7 mouse cellular contexts compared by ENCODE assay signal in genomic region chr11:109347242-109347959, GRCm38 (mm10). TPM values are rescaled to one million over a fixed set of nuclear protein-coding genes. Genes with fewer than 3 reads are reported as not detected.
A peak's percentile ranks its signal among the peaks of the same experiment; 100 is the strongest.
DNase-seq lines count a peak whose midpoint lies in the region; ATAC-seq and TF ChIP-seq lines count a peak whose summit lies in the region.

No protein-coding gene starts in this region.

- H3K4me3 ChIP-seq in cerebellum, adult 2 months (replicated peaks; ENCODE audit: insufficient read depth, low read depth, low read length) = no peak overlapping the region
- H3K4me3 ChIP-seq in intestine, embryonic 14.5 days (ENCODE audit: low read depth, low read length) = no peak overlapping the region
- H3K4me3 ChIP-seq in midbrain, embryonic 13.5 days (replicated peaks) = no peak overlapping the region

- intact Hi-C loops in gastrocnemius, postnatal 14 days (cut with DNase I; ENCODE audit: low total_unique reads) = no loop called here
- intact Hi-C loops in left cerebral cortex, postnatal 25 days (cut with DNase I) = no loop called here

- H3K36me3 ChIP-seq in intestine, embryonic 14.5 days (ENCODE audit: control insufficient read depth, insufficient read depth, low read length) = no peaks in the 10 kb centered on the region
- no peaks in the 10 kb centered on the region for H3K36me3 ChIP-seq in midbrain, embryonic 13.5 days

- peak; percentile 28; the same call in 1 of the 2 replicates for TF ChIP-seq POLR2A in cerebellum, adult 2 months (IDR thresholded peaks at IDR 0.05; ENCODE audit: borderline replicate concordance, insufficient read depth, low read length)

- H3K4me1 ChIP-seq in cerebellum, adult 2 months (ENCODE audit: control insufficient read depth, insufficient read depth, low read length) = peaks cover 34% of the 10 kb centered on the region
- H3K4me1 ChIP-seq in intestine, embryonic 14.5 days (replicated peaks; ENCODE audit: control insufficient read depth, insufficient read depth, low read length) = peaks cover 42% of the 10 kb centered on the region
- H3K4me1 ChIP-seq in midbrain, embryonic 13.5 days (replicated peaks) = peaks cover 6% of the 10 kb centered on the region; the same call in 1 of the 2 replicates

- H3K4me2 ChIP-seq in intestine, embryonic 14.5 days (ENCODE audit: low read length) = peak overlapping the region; percentile 9
- H3K4me2 ChIP-seq in midbrain, embryonic 13.5 days (replicated peaks) = no peak overlapping the region

- no peak; the same call in 1 of the 2 replicates for ATAC-seq in intestine, embryonic 14.5 days (replicated peaks; ENCODE audit: low FRiP score, low TSS enrichment, low read depth)
- peak; percentile 69; the same call in 1 of the 2 replicates for ATAC-seq in midbrain, embryonic 13.5 days

- peak; percentile 93 for DNase-seq in adipocyte (ENCODE audit: low spot score)
- DNase-seq in cerebellum, adult 2 months = peak; percentile 92 to 94
- DNase-seq in gastrocnemius, postnatal 14 days = peak; percentile 87
- no peak for DNase-seq in intestine, embryonic 14.5 days (ENCODE audit: low spot score)
- DNase-seq in left cerebral cortex, postnatal 25 days (ENCODE audit: low spot score in 2 of 2) = peak; percentile 70 to 85
- peak; percentile 60 to 63 for DNase-seq in spleen, postnatal 36 days (ENCODE audit: low spot score in 2 of 2)

- 12% methylated on average over 10 of the region's 10 CpGs for WGBS in cerebellum, adult 2 months
- WGBS in intestine, embryonic 14.5 days = 21% methylated on average over 10 of the region's 10 CpGs
- WGBS in midbrain, embryonic 13.5 days = 76% methylated on average over 10 of the region's 10 CpGs

- no peak for TF ChIP-seq CTCF in cerebellum, adult 2 months (IDR thresholded peaks at IDR 0.05; ENCODE audit: borderline replicate concordance, insufficient read depth, low read depth, low read length)

- no peak overlapping the region for H3K9ac ChIP-seq in intestine, embryonic 14.5 days (ENCODE audit: low read length)
- H3K9ac ChIP-seq in midbrain, embryonic 13.5 days (replicated peaks) = no peak overlapping the region

- no peaks in the 10 kb centered on the region for H3K27me3 ChIP-seq in cerebellum, adult 2 months (ENCODE audit: control insufficient read depth, insufficient read depth, low read length)
- H3K27me3 ChIP-seq in intestine, embryonic 14.5 days (replicated peaks; ENCODE audit: control insufficient read depth, insufficient read depth, low read length) = no peaks in the 10 kb centered on the region
- no peaks in the 10 kb centered on the region for H3K27me3 ChIP-seq in midbrain, embryonic 13.5 days

- H3K27ac ChIP-seq in cerebellum, adult 2 months (ENCODE audit: insufficient read depth, low read length) = peak overlapping the region; percentile 73; the same call in 1 of the 2 replicates
- H3K27ac ChIP-seq in intestine, embryonic 14.5 days (ENCODE audit: low read depth) = peak overlapping the region; percentile 58
- H3K27ac ChIP-seq in midbrain, embryonic 13.5 days = no peak overlapping the region

- H3K9me3 ChIP-seq in intestine, embryonic 14.5 days (ENCODE audit: control insufficient read depth, low read length) = no peaks in the 10 kb centered on the region
- H3K9me3 ChIP-seq in midbrain, embryonic 13.5 days = no peaks in the 10 kb centered on the region

RNA-seq across cellular contexts. Expression of gene Gna13, which starts 15.2 kb away (rescaled TPM):
- polyA plus RNA-seq in cerebellum, adult 2 months (2012; rRNA removed) = 35.6 and 37.5 TPM in 2 replicates
- total RNA-seq in gastrocnemius, postnatal 14 days (2021) = 10 to 100 TPM; 27.1 to 29.7 TPM
- 36.9 and 38.0 TPM in 2 replicates for polyA plus RNA-seq in intestine, embryonic 14.5 days (2014; fragmentation: Nextera tagmentation; extraction: Ambion mirVana)
- total RNA-seq in left cerebral cortex, postnatal 25 days (2021) = 10 to 100 TPM; 41.9 to 47.7 TPM
- 16.2 and 16.4 TPM in 2 replicates for polyA plus RNA-seq in midbrain, embryonic 13.5 days (2015; fragmentation: Nextera tagmentation; extraction: Ambion mirVana)

RNA-seq across cellular contexts. Expression of gene Rgs9, which starts 49.5 kb away (rescaled TPM):
- polyA plus RNA-seq in cerebellum, adult 2 months (2012; rRNA removed) = 5.3 and 6.2 TPM in 2 replicates
- total RNA-seq in gastrocnemius, postnatal 14 days (2021) = under 1 TPM; 0.11 to 0.31 TPM
- 4.7 and 5.0 TPM in 2 replicates for polyA plus RNA-seq in intestine, embryonic 14.5 days (2014; fragmentation: Nextera tagmentation; extraction: Ambion mirVana)
- 10 to 100 TPM; 16.0 to 86.9 TPM for total RNA-seq in left cerebral cortex, postnatal 25 days (2021)
- polyA plus RNA-seq in midbrain, embryonic 13.5 days (2015; fragmentation: Nextera tagmentation; extraction: Ambion mirVana) = 7.2 and 7.3 TPM in 2 replicates
